Mouse (Mus musculus): Measurements from ENCODE around the gene Gm49325. TPM values are rescaled to one million over a fixed set of nuclear protein-coding genes. Genes with fewer than 3 reads are reported as not detected.

The Gm49325 gene
- polyA plus RNA-seq (2021) = 5.5 TPM

DNA sequence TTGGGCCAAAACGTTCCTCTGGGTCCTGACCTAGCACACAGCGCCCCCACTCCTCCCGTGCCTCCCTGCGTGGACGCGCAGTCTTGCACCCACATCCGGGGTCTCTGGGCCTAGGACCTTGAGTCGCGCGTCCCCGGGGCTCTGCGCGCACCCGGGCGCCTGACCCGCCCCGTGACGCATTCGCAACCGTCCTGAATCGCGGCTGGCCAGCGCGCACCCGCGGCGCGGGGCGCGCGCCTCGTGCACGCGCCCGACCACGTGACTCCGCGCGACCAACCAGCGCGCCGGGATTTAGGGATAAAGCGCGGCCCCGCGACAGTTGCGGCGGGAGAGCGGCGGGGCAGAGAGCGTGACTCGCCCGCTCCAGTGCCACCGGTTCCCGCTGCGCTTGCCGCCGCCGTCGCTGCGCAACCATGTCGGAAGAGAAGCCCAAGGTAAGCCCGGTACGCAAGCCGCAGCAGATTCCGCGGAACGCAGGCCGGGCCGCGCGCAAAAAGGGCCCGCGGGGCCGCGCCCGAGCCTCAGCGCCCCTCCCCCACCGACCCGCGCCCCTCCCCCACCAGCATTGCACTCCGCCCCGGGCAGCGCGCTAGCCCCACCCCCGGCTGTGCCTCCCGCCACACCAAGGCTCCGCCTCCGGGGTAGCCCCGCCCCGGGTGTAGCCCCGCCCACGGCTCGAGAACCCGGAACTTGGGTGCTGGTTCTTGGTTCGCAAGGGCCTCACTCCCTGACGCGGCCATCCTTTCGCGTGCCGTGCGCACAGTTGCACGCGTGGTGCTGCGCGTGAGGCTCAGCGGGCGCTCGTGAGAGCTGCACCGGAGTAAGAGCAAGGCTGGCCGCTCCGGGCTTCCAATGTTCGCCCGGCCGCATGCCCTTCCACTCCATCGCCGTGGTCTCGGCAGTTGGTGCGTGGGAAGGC lies at the start of gene Gm49325, which contains the start of gene Sumo3:
Gene Gm49325, plus strand, starts transcription at position 290 of the 919 bp plus-strand sequence.
Gene Sumo3, plus strand, starts transcription at position 190 of the 919 bp plus-strand sequence.
- DNase-seq (ENCODE audit: low read depth, low spot score) = peak; percentile 38
- CTCF ChIA-PET = interaction anchor here (1.1 to 1.5 kb wide), 6 partner anchors 9 to 22 kb away, joined by 3 to 7 read pairs (median 6); no protein-coding TSS in a partner anchor
- in situ Hi-C loops (cut with MboI; ENCODE audit: low pct_unique_long_range_greater_than_20kb) = no loop called here
- ATAC-seq = peak; percentile 63
- no peaks in the 10 kb centered on the region for H3K27me3 ChIP-seq
- POLR2A ChIA-PET = interaction anchor here (1.0 kb wide), 1 partner anchor 17 kb away, joined by 3 read pairs; no protein-coding TSS in a partner anchor
- TF ChIP-seq CTCF (IDR thresholded peaks at IDR 0.05) = no peak

DNA sequence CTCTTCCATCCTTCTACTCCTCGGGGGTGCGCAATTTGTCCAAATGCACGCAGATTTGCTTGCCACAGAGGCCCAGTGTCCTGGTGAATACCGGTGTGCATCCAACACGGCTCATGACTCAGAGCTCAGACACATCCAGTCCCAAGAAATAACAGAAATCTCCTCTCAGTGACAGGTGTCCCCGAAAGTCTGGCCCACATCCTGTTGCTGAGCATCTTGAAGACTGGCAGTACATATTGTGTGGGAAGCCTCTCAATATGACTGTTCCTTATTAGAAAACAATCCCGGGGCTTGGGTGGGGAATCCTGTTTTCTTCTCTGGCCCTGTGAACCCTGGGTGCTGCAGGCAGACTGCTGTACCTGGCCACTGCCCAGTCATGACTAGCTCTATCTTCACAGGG lies 49.4 kb upstream of the Gm49325 start:
- H3K27me3 ChIP-seq = no peaks in the 10 kb centered on the region
- CTCF ChIA-PET = interaction anchor here (1.1 to 1.8 kb wide), 3 partner anchors 27 to 40 kb away, joined by 3 to 7 read pairs (median 3); partner anchors contain the start of gene Itgb2
- no peak for TF ChIP-seq CTCF (IDR thresholded peaks at IDR 0.05)
- POLR2A ChIA-PET = interaction anchor here (1.1 to 1.6 kb wide), 2 partner anchors 25 to 39 kb away, joined by 4 read pairs; partner anchors contain the start of gene Pttg1ip
- ATAC-seq = no peak
- no peak for DNase-seq (ENCODE audit: low read depth, low spot score)
- in situ Hi-C loops (cut with MboI; ENCODE audit: low pct_unique_long_range_greater_than_20kb) = no loop called here

DNA sequence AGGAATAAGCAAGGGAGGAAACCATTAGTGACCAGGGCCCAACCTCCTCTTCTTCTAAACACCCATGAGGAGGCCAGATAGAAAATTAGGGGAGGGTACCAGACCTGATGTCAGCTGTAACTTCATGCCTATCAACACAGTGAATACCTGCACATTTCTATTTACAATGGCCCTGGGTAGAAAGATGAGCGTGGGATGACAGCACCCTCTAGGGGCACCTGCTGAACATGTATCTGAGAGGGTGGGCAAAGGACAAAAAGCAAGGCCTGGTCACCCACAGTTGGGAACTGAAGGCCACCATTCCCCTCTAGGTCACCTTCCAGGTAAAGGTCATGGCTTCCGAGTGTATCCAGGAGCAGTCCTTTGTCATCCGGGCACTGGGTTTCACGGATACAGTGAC lies 48.4 kb upstream of the Gm49325 start:
- ATAC-seq = no peak
- no peak for DNase-seq (ENCODE audit: low read depth, low spot score)
- H3K27me3 ChIP-seq = no peaks in the 10 kb centered on the region
- ChIA-PET CTCF (interaction anchor here (0.7 to 2.3 kb wide), 6 partner anchors 11 to 41 kb away, joined by 3 to 11 read pairs (median 4); partner anchors contain the start of gene Itgb2), POLR2A (interaction anchor here (1.1 kb wide), 1 partner anchor 40 kb away, joined by 4 read pairs; no protein-coding TSS in a partner anchor)
- in situ Hi-C loops (cut with MboI; ENCODE audit: low pct_unique_long_range_greater_than_20kb) = no loop called here
- TF ChIP-seq CTCF (IDR thresholded peaks at IDR 0.05) = no peak

DNA sequence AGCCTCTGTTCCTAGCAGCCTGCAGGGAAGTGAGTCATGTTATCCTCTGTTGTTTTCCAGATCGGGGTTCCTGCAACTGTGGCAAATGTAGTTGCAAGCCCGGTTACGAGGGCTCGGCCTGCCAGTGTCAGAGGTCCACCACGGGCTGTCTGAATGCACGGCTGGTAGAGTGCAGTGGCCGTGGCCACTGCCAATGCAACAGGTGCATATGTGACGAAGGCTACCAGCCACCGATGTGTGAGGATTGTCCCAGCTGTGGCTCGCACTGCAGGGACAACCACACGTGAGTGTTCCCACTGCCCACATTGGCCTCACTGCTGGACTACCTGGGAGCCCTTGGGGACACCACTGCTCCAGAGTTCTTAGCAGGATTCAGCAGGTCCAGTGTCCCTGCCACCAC lies 45.9 kb upstream of the Gm49325 start:
- in situ Hi-C loops (cut with MboI; ENCODE audit: low pct_unique_long_range_greater_than_20kb) = no loop called here
- ATAC-seq = no peak
- TF ChIP-seq CTCF (IDR thresholded peaks at IDR 0.05) = no peak
- DNase-seq (ENCODE audit: low read depth, low spot score) = no peak
- POLR2A ChIA-PET = no interaction called here
- CTCF ChIA-PET = no interaction called here
- no peaks in the 10 kb centered on the region for H3K27me3 ChIP-seq

DNA sequence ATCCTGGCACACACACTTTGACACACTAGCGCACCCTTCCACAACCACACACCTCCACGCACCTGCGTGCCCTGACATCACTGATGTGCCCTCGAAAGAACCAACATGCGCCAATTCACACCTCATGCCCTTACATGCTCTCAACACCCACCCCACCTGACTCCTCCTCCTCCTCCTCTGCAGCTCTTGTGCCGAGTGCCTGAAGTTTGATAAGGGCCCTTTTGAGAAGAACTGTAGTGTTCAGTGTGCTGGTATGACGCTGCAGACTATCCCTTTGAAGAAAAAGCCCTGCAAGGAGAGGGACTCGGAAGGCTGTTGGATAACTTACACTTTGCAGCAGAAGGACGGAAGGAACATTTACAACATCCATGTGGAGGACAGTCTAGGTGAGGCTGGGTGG lies 45.2 kb upstream of the Gm49325 start:
- CTCF ChIA-PET = interaction anchor here (1.1 kb wide), 1 partner anchor 36 kb away, joined by 3 read pairs; no protein-coding TSS in a partner anchor
- ATAC-seq (no peak), DNase-seq (ENCODE audit: low read depth, low spot score) (no peak)
- TF ChIP-seq CTCF (IDR thresholded peaks at IDR 0.05) = no peak
- POLR2A ChIA-PET = no interaction called here
- in situ Hi-C loops (cut with MboI; ENCODE audit: low pct_unique_long_range_greater_than_20kb) = no loop called here
- H3K27me3 ChIP-seq = no peaks in the 10 kb centered on the region

DNA sequence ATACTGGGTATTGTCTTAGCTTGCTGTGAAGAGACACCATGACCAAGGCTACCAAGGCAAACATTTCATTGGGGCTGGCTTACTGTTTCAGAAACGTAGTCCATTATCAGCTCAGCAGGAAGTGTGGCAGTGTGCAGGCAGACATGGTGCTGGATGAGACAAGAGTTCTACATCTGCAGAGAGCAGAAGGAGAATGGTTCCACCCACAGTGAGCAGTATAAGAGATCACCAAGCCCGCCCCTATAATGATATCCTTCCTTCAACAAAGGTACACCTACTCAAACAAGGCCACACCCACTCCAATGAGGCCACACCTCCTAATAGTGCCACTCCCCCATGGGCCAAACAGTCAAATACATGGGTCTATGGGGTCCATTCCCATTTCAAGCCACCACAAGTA lies 44.5 kb upstream of the Gm49325 start:
- in situ Hi-C loops (cut with MboI; ENCODE audit: low pct_unique_long_range_greater_than_20kb) = no loop called here
- ChIA-PET POLR2A (no interaction called here), CTCF (interaction anchor here (1.1 kb wide), 1 partner anchor 37 kb away, joined by 3 read pairs; no protein-coding TSS in a partner anchor)
- DNase-seq (ENCODE audit: low read depth, low spot score) (no peak), ATAC-seq (no peak)
- TF ChIP-seq CTCF (IDR thresholded peaks at IDR 0.05) = no peak
- no peaks in the 10 kb centered on the region for H3K27me3 ChIP-seq

DNA sequence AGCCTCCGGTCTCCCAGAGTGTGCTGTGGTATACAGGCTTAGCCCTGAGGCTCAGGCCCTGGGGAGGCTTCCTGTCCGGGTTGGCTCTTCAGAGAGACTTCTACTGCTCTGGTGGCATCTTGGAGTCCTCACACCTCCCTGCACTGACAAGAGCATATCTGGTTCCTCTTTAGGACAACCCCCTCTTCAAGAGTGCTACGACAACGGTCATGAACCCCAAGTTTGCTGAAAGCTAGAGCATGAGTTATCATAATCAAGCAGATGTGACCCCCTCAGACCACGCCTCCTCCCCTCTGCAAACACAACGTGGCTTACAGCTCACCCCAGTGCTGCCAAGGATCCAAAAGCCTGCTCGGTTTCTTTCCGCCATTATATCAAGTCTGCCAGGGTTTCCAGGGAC lies 41.0 kb upstream of the Gm49325 start:
- no peaks in the 10 kb centered on the region for H3K27me3 ChIP-seq
- in situ Hi-C loops (cut with MboI; ENCODE audit: low pct_unique_long_range_greater_than_20kb) = no loop called here
- ChIA-PET CTCF (interaction anchor here (1.6 to 1.8 kb wide), 3 partner anchors 15 to 28 kb away, joined by 3 to 5 read pairs (median 4); partner anchors contain the start of gene Pttg1ip), POLR2A (no interaction called here)
- no peak for TF ChIP-seq CTCF (IDR thresholded peaks at IDR 0.05)
- DNase-seq (ENCODE audit: low read depth, low spot score) = no peak
- no peak for ATAC-seq

DNA sequence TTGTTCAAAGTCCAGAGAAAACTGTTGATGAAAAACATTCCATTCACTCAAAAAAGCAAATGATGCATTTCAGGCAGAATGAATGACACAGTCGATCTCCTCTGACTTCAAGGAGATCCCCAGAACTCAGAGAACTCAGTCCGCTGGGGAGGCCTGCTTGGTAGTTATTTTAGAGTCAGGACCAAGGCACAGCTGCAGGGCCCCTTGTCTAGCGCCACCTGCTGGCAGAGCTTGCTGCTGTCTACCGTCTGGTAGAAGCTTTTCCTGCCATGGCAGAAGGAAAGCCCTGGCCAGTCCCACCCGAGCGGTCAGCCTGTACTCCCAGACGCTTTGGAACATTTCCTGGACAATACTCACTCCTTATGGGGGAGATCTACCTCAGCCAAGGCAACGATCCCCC lies 39.3 kb upstream of the Gm49325 start:
- POLR2A ChIA-PET = no interaction called here
- no peak for ATAC-seq
- in situ Hi-C loops (cut with MboI; ENCODE audit: low pct_unique_long_range_greater_than_20kb) = no loop called here

DNA sequence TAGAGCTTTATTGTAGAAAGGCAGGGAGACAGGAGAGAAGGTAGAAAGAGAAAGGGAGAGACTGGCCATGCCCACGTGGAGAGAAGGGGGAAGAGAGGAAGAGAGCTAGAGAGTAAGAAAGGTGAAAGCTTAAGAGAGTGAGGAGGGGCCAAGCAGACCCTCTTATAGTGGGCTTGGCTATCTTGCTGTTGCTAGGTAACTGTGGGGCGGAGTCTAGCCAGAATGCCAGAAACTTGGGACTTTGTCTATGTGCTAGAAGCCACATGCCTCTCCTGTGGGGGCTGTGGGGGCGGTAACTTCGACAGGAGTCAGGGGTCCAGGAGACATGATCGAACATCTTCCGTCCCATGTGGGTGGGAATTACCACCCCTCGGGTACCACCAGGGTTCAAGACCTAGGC lies 36.5 kb upstream of the Gm49325 start:
- in situ Hi-C loops (cut with MboI; ENCODE audit: low pct_unique_long_range_greater_than_20kb) = no loop called here
- ATAC-seq (no peak), DNase-seq (ENCODE audit: low read depth, low spot score) (no peak)
- ChIA-PET CTCF (interaction anchor here (0.8 to 2.5 kb wide), 4 partner anchors 10 to 25 kb away, joined by 3 to 8 read pairs (median 6); partner anchors contain the start of gene Pttg1ip), POLR2A (interaction anchor here (2.0 kb wide), 1 partner anchor 12 kb away, joined by 8 read pairs; the partner anchor contains the start of gene Pttg1ip)
- no peaks in the 10 kb centered on the region for H3K27me3 ChIP-seq
- TF ChIP-seq CTCF (IDR thresholded peaks at IDR 0.05) = no peak

More for the DNA sequence above, 39.3 kb upstream of the Gm49325 start:
- peak; percentile 80 for TF ChIP-seq CTCF (IDR thresholded peaks at IDR 0.05)
- DNase-seq (ENCODE audit: low read depth, low spot score) = no peak
- CTCF ChIA-PET = interaction anchor here (1.0 to 1.8 kb wide), 7 partner anchors 11 to 50 kb away, joined by 3 to 5 read pairs (median 3); partner anchors contain the start of gene Pttg1ip
- H3K27me3 ChIP-seq = no peaks in the 10 kb centered on the region

DNA sequence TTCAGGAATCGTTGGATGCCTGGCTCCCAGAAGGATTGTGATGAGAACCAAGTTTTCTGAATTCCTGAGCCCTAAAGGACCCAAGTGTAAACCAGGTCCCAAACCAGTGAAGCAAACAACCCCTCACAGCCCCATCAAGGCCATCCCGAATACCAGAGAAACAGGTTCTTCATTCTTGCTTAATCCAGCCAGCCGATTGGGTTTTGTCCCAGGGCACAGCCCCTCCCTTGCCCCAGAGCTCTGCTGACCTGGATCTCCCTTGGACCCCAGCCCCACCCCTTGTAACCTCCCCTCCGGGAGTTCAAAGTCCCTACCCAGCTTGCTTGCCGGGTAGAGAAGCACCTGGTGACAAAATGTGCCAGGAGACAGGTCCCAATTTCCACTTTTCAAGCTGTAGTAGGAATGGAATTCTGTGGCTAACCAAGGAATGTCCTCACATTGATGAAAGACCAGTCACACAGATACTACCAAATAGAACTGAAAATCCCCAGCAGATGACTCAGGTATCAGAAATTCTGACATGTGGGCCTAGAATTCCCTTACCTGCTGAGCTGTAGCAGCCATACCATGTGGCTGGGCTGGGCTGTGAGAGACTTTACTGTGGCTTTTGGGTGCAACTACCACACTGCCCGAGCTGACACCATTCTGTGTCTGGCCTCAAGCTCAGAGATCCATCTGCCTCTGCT lies 35.9 kb upstream of the Gm49325 start:
- peak; percentile 90 for DNase-seq (ENCODE audit: low read depth, low spot score)
- POLR2A ChIA-PET = interaction anchor here (2.0 kb wide), 1 partner anchor 11 kb away, joined by 8 read pairs; the partner anchor contains the start of gene Pttg1ip
- CTCF ChIA-PET = interaction anchor here (1.3 to 2.5 kb wide), 3 partner anchors 9 to 20 kb away, joined by 5 to 8 read pairs (median 7); partner anchors contain the start of gene Pttg1ip
- no peak for TF ChIP-seq CTCF (IDR thresholded peaks at IDR 0.05)
- ATAC-seq = peak; percentile 94
- no peaks in the 10 kb centered on the region for H3K27me3 ChIP-seq
- in situ Hi-C loops (cut with MboI; ENCODE audit: low pct_unique_long_range_greater_than_20kb) = no loop called here
